Mouse (Mus musculus): ENCODE data around the gene Nutf2-ps1.
"Not testable (repeated sequence)": the region's sequence is repeated elsewhere in the genome, so short reads cannot be mapped to it uniquely, and the experiment has no call there.

Gene Nutf2-ps1

DNA sequence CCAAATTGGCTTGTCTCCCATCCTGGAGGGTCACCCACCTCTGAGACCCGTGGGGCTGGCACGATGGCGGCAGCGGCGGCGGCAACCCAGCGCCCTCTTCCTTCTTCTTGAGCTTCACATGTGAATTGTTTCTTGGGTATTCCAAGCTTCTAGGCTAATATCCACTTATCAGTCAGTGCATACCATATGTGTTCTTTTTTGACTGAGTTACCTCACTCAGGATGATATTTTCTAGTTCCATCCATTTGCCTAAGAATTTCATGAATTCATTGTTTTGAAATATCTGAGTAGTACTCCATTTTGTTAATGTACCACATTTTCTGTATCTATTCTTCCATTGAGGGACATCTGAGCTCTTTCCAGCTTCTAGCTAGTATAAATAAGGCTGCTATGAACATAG lies at the start of gene Nutf2-ps1:
Nutf2-ps1 (minus strand) TSS at position 101 of the 400 bp plus-strand sequence.
- not testable (repeated sequence) for DNase-seq (ENCODE audit: extremely low spot score, low spot score)

DNA sequence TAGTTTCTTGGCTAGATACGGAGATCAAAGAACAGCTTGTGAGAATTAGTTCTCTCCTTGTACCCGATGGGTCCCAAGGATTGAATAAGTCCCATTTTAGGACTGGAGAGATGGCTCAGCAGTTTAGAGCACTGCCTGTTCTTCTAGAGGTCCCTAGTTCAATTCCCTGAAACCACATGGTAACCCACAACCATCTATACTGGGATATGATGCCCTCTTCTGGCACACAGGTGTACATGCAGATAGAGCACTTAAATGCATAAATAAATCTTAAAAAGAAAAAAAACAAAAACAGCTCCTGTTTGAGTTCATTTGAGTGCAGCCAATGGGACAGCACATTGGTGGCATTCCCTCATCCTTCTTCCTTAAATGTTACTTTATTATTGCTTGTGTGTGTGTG lies 49.2 kb upstream of the Nutf2-ps1 start:
- no peak for DNase-seq (ENCODE audit: extremely low spot score, low spot score)

DNA sequence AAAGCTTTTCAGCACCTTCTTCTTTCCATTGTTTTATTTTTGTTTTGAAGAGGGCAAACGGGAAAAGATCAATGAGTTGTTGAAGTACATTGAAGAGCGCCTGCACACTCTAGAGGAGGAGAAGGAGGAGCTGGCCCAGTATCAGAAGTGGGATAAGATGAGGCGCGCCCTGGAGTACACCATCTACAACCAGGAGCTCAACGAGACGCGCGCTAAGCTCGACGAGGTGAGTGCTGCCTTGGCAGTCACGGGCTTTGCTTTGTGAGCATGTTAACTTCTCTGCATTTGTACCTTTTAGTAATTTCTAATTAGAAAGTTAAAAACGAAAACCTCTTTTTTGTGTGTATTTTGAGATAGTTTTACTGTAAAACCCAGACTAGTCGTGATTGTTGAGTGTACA lies 32.8 kb upstream of the Nutf2-ps1 start:
- no peak for DNase-seq (ENCODE audit: extremely low spot score, low spot score)

DNA sequence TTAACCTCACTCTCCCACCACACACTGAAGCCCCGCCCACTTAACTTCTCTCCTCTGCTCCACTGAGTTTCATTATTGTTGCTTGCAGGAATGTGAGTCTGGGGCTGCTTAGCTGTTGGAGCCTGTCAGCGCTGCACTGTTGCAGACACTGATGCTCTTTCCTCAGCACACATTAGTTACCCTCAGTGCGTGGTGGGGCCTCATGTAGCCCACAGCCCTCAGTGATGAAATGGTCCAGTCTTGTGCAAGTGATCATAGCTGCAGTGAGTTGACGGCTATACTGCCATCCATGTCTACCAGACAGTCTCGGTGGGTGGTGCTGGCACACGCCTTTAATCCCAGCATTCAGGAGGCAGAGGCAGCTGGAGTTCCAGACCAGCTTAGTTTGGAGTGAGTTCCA lies 20.1 kb upstream of the Nutf2-ps1 start:
- DNase-seq (ENCODE audit: extremely low spot score, low spot score): no peak

DNA sequence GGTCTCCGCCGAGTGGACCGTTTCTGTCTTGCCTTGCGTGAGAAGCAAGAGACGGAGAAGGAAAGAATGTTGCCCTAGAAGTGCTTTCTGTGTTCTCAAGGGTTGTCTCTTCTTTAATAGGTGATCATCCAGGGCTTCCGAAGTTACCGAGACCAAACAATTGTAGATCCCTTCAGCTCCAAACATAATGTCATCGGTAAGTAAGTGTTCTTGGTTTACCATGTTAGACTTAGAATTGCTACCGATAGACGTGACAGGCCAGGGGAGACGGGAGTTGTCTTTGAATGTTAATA lies 12.4 kb upstream of the Nutf2-ps1 start:
- DNase-seq (ENCODE audit: extremely low spot score, low spot score): no peak

DNA sequence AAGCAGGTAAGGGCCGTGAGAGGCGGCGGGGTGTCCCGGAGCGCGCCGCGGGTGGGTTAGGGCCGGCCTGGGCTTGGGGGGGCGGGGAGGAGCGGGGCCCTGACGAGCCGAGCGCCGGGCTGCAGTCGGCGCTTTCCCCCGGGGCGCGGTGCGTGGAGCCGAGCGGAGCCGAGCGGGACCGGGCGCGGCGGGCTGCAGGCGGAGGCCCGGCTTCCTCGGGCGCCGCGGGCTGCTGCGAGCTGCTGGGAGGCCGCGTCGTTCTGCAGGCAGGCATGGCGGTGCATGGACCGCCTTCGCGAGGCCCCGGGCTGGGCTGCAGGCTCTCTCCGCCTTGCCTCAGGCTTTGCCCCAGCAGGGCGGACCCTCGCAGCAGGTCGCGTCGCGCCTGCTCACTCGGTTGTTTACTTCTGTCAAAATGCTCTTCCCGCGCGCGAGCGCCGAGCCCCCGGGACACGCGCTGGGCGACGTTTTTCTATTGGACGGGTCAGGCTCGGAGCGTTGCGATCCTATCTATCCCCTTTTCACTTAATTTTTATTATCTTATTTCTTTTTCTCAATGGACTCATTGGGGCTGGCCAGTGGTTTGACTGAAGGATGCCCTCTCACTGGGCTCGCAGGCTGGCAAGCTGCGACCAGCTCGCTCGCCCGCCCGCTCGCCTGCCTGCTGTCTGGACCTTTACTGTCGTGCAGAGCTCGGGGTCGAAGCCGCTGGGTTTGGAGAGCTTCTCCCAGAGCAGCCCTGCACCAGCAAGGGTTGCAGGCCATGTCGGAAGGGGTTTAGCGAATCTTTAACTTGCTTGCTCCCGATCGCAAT lies 11.9 kb upstream of the Nutf2-ps1 start:
- DNase-seq (ENCODE audit: extremely low spot score, low spot score): peak; percentile 67

DNA sequence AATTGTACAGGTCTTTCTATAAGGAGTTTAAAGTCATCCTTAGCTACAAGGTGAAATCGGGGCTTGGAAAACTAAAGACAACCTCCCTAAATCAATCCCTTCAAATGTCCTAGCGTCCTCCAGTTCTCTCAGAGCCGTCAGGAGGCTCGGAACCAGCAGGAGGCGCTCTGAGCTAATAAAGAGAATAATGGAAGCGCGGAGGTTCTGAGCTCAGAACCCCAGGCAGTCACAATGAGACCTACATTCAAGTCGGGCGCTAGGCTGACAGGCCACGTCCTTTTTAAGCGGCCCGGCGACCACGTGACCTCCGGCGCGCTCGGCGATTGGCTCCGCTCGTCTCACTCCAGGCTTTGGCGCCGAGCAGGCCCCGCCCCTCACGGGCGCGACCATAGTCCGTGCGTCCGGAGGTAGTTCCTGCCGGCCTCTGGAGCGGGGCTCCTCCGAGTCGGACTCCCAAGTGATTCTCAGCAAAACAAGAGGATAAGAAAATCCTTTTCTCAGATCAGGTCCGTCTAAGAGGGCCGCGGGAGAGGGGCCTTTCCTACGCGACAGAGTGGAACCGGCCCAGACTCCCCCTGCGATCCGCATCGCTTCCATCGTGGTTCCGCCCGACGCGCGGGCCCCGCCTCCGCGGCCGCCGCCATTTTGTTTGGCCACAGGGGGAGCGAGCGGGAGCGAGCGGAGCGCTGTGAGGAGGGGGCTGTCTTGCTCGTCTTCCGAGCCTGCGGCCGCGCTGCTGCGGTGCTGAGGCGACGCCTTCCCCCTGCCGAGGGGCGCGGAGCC lies 11.1 kb upstream of the Nutf2-ps1 start, which contains the start of gene Smc3:
Smc3 (plus strand) TSS at position 642 of the 783 bp plus-strand sequence.
- peak; percentile 99 for DNase-seq (ENCODE audit: extremely low spot score, low spot score)

DNA sequence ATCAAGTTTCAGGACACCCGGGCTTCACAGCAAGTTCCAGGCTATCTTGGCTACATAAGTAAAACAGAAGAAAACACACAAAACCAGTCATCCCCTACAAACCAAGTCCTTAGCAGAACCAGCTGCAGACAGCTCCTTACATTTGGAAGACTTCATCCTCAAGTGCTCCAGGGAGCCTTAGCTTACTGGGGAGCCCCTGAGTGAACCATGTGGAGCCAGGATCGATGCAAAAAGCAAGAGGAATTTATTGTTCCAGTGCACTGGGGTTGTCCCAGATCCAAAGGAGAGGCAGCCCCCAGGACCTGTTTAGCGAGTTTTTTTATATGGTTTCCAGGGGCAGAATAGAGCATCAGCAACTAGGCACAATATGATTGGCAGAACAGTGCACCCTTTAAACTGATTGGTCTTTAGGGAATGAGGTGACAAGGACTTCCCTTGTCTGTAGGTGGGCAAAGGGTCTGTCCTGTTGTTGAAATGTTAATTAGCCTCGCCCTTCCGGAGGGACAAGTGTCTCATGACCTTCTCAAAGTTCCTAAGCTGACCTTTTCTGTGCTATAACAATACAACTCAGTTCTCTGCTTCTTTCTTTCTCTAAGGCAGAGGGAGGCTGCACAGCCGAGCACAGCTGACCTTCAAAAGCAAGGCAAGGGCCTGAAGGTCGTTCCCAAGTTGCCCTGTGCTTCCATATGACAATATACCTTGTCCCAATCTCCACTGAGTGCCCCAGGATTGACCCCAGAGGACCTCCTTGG lies 8.0 kb upstream of the Nutf2-ps1 start:
- no peak for DNase-seq (ENCODE audit: extremely low spot score, low spot score)

DNA sequence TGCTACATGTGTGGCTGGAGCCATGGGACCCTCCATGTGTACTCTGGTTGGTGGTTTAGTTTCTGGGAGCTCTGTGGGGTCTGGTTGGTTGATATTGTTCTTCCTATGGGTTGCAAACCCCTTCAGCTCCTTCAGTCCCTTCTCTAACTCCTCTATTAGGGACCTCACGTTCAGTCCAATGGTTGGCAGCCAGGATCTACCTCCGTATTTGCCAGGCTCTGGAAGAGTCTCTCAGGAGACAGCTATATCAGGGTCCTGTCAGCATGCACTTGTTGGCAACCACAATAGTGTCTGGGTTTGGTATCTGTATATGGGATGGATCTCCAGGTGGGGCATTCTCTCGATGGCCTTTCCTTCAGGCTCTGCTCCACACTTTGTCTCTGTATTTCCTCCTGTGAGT lies 1.2 kb downstream of the Nutf2-ps1 start:
- DNase-seq (ENCODE audit: extremely low spot score, low spot score): peak; percentile 6

DNA sequence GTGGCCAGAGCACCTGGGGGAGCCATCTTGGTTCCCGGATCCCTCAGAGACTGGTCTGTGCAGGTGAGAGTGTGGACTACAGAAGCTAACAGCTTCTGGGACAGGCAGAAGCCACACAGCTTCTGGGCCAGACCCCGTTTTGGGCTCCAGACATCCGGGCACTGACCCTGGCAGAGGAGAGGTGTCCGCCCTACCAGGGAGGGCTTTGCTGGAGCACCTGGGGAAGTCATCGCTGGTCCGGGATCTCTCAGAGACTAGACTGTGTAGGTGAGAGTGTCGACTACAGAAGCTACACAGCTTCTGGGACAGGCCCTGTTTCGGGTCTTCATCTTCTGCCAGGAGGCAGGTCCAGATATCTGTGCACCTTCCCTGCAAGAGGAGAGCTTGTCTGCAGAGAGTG lies 8.6 kb downstream of the Nutf2-ps1 start:
- DNase-seq (ENCODE audit: extremely low spot score, low spot score): peak; percentile 8

DNA sequence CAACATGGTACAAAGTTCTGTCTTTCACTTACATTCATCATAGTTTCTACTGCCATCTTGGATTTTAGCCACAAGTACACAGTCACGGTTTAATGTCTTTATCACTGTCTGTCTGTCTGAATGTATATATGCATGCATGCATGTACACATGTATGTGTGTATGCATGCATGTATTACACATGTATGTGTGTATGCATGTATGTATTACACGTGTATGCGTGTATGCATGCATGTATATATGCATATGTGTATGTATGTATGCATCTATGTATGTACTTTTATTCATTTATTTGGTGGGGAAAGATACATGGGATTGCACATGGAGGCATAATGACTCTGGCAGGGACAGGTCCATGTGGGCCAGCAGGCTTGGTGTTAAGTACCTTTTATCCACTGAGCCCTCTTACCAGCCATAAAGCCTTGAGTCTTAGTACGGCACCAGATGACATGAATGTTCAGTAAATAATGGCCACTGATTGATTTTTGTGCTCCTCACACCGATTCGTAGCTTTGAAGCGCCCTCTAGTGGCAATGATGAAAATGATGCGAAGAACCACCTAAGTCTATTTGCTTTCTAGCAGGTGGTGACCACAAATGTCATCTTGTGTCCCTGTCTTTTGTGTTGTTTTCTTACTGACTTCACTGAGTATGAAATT lies 10.1 kb downstream of the Nutf2-ps1 start:
- DNase-seq (ENCODE audit: extremely low spot score, low spot score): peak; percentile 68

DNA sequence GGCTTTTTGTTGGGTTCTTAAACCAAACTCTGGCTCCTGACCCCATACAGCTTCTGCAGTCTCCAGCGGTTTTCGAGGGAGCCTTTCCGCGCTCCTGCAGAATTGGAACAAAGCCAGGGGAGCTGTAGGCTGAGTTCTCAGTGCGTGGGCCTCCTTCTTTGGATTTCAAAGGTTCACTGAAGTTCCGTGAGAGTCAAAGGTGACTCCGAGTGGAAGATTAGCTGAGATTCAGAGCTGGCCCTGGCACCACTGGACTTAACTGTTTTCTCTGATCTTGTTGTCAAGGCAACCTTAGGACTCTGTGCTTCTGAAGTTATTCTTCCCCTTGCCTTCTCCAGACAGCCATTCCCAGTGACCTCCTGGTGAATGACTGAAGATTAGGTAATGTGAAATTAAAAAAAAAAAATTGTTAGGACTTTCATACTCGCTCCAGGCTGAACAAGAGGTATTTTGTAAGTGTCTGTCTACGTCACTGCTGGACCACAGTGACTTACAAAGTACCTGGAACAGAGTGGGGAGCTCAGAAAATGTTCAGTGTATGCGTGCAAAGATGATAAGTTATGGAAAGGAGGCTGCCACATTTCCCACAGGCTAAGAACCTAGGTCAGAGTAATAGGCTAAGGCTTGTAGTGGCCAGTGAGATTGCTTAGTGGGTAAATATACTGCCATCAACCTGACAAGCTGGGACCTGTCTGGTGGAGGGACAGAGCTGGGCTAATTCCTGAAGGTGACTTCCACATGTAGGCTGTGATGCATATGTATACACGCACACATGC lies 11.7 kb downstream of the Nutf2-ps1 start:
- DNase-seq (ENCODE audit: extremely low spot score, low spot score): no peak

DNA sequence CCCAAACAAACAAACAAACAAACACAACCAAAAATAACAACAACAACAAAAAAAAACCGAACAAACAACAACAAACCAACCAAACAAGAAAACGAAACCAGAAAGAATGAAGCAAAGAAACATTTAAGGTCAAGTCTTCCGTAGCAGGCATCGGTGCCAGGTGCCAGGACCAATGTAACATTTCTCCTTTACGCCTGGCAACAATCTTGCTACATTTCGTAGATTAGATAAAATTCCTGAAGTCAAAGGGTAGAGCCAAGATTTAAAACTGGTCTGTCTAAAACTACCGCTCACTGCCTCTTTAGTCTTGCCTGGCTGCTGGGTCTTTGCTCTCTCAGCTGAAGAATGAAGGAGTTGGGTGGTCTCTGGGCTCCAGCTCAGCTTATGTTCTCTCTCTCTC lies 12.8 kb downstream of the Nutf2-ps1 start:
- DNase-seq (ENCODE audit: extremely low spot score, low spot score): no peak

DNA sequence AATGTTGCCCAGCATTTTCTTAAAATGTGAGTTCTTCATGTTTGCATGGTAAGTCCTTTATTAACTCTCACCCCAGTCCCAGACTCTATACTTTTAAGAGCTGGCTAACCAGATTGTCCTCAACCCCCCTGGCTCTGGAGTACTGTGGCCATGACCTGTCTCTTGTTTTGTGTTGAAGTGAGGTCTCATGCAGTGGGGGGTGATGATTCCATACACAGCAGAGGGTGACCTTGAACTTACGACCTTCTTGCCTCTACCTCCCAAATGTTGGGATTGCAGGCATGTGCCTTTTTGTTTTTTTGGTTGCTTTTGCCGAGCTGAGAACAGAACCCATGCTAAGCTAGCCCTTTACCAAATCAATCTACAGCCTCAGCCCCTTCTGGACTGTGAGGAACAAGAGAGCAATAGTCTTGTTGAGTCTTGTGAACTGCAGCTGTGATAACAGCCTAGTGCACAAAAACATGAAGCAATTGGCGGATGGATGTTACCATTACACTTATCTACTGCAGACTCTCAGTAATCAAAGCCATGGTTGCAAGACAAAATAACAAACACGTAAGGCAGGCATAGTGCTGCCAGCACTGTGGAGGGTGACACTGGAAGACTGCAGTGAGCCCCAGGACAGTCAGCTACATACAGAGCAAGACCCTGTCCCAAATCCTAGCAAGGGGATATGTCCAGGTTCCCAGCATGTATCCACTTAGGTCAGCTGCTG lies 13.4 kb downstream of the Nutf2-ps1 start:
- DNase-seq (ENCODE audit: extremely low spot score, low spot score): no peak

DNA sequence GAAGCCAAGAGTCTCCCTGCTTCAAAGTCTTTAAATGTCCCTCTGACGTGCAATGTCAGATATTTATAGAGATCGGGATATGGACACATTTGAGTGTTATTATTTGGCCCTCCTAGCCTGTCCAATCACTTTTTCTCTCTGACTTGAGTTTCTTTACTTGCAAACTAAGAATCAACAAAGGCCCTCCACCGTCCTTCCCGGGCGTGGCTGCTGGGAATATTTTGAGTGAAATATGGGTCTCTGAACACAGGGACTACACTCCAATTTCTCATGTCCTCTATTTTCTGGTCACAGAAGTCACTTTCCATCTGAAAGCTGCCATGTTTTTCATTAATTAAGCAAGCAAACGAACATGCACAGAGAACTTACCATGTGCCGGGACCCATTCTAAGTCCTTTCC lies 14.3 kb downstream of the Nutf2-ps1 start:
- DNase-seq (ENCODE audit: extremely low spot score, low spot score): no peak

DNA sequence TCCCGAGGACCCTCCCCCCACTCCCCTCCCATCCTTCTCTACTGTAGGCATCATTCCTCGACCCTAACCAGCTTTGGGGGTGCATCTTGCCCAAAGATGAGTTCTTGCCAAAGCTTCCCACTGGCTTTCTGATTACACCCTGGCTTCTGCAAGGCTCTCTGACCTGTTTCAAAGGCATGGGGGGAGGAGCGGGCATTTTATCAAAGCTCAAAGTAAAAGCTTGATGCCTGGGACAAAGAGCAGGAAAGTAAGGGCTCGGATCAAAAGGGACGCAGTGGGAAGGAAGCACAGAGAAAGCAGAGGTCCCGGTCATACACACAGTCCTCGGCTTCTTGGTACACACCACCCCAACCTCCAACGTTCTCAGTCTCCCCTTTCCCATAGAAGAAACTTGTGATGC lies 14.7 kb downstream of the Nutf2-ps1 start:
- DNase-seq (ENCODE audit: extremely low spot score, low spot score): no peak

DNA sequence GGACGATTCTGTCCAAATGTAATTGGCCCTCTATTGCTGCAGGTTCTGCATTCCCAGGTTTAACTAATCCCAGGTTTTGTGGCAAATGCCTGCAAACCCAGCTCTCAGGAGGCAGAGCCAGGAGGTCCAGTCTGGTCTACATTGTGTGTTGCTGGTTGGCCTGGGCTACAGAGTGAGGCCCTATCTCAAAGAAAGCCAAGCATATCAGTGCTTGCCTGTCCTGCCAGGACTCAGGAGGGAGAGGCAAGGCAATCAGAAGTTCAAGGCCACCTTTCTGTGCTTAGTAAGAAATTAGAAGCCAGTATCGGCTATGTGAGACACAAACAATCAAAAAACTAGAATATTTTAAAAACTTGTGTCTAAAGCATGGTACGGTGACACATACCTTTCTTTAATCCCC lies 15.7 kb downstream of the Nutf2-ps1 start:
- DNase-seq (ENCODE audit: extremely low spot score, low spot score): no peak

DNA sequence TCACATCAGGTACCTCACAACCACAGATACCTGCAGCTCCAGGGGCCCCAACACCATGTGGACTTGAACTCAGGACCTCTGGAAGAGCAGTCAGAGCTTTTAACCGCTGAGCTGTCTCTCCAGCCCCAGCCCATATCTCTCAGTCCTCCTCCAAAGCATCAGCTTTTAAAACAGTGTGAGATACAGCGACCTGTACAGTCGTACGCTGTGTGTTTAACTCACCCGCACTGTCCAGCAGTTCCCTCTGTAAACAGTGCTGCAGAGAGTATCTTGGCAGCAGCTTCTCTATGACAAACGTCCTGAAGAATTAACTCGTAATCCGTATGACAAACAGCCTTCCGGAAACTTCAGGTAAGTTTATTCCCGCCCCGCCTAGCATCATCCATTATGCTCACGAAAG lies 16.3 kb downstream of the Nutf2-ps1 start:
- no peak for DNase-seq (ENCODE audit: extremely low spot score, low spot score)

DNA sequence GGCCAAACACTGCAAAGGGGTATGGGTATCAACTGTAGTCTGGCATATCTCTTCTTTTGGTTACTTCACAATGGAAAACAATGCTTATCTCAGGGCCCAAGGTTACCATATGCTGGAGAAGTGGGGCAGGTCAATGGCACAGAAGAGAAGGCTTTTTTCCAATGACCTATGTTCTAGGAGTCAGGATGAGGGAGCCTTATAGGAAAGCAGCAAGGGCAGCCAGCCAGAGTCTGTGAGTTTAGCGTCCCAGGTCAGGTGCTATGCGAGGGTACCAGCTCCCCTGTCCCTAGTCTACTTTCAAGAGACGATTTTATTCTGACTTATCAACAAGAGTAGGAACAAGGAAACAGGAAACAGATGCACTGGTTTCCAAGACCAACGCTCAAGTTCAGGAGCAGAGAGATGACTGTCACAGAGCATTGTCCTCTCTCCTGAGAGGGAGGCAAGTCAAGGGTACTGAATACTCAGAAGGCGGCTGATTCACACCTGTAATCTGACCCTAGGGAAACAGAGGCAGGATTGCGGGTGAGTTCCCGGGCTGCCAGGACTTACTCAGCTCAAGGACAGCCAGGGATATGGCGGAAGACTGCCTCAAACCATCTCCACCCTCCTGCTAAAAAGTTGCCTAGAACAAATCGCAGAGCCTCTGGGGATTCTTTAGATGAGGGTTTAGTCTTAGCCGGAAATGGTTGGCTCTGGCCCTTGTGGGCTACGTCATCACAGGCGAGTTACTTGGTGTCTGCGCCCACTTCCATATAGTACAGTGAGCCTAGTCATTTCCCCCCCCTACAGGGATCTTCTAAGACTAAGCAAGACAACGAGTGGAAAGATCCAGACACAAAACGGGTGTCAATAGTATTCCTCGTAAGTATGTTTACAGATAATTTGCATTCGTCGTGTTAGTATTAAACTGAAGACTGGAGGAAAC lies 17.1 kb downstream of the Nutf2-ps1 start:
- DNase-seq (ENCODE audit: extremely low spot score, low spot score): no peak

All from neural tube, embryonic 10.5 days (tissue).